Mouse (Mus musculus) stomach, embryonic 14.5 days (tissue): ENCODE measurements around the gene Tent4b. TPM values are rescaled to one million over a fixed set of nuclear protein-coding genes. Genes with fewer than 3 reads are reported as not detected.

Source experiments
- ATAC-seq: fragments of 200-750 bp; cut with Nextera tagmentation; 2 replicates; pipeline ENCODE4 v1.8.0; 2017; ENCODE audit warnings: low read depth, moderate TSS enrichment; ENCODE audit not compliant: insufficient number of reproducible peaks, insufficient read depth, low FRiP score
- H3K27ac ChIP-seq: fragments of 300-500 bp; sonication (generic); 2 replicates; pipeline ENCODE4 v1.5.1; 2014; ENCODE audit warnings: mild to moderate bottlenecking, low read length, moderate library complexity, mixed read lengths
- H3K27me3 ChIP-seq: fragments of 300-500 bp; sonication (generic); 2 replicates; pipeline ENCODE4 v1.6.1; 2014; ENCODE audit warnings: low read length, control low read depth, mixed read lengths; ENCODE audit not compliant: control insufficient read depth, insufficient read depth
- H3K36me3 ChIP-seq: fragments of 300-500 bp; sonication (generic); 2 replicates; pipeline ENCODE4 v1.6.1; 2014; ENCODE audit warnings: mild to moderate bottlenecking, control low read depth, low read length, moderate library complexity, mixed read lengths; ENCODE audit not compliant: control insufficient read depth, insufficient read depth
- H3K4me1 ChIP-seq: fragments of 300-500 bp; sonication (generic); 2 replicates; pipeline ENCODE4 v1.6.1; 2014; ENCODE audit warnings: low read length, control low read depth, mixed read lengths; ENCODE audit not compliant: control insufficient read depth, insufficient read depth
- H3K4me2 ChIP-seq: fragments of 300-500 bp; sonication (generic); replicated peaks from 2 replicates; pipeline ENCODE4 v1.6.1; 2014; ENCODE audit warnings: low read depth, low read length, control low read depth
- H3K4me3 ChIP-seq: fragments of 300-500 bp; sonication (generic); 2 replicates; pipeline ENCODE4 v1.5.1; 2014; ENCODE audit warnings: low read depth, low read length, control low read depth
- H3K9ac ChIP-seq: fragments of 300-500 bp; sonication (generic); replicated peaks from 2 replicates; pipeline ENCODE4 v1.6.1; 2014; ENCODE audit warnings: low read depth, mild to moderate bottlenecking, control low read depth, low read length, moderate library complexity, mixed read lengths
- H3K9me3 ChIP-seq: fragments of 300-500 bp; sonication (generic); 2 replicates; pipeline ENCODE4 v1.6.1; 2016; ENCODE audit warnings: low read depth, low read length, control low read depth; ENCODE audit not compliant: control insufficient read depth
- WGBS: fragments of 180-500 bp; shearing (Covaris S2); extraction: QIAGEN DNeasy Blood & Tissue Kit; methylation state at CpG from one replicate; pipeline ENCODE4 v1.1.7; 2014; 5-methylcytosine and 5-hydroxymethylcytosine counted together
- polyA plus RNA-seq: library from polyadenylated mRNA; unstranded; fragments of >200 nt; fragmentation: Nextera tagmentation; extraction: Ambion mirVana; gene quantifications from 2 replicates; pipeline ENCODE4 v1.2.1, GENCODE M21; 2014

The Tent4b gene
- polyA plus RNA-seq, 1 experiment from 2014 or later: 12.5 TPM

GRCm38 (mm10) chr8:88239277-88239676 is 40.3 kb downstream of the Tent4b start:
- H3K27ac ChIP-seq: no peak overlapping the region
- H3K9me3 ChIP-seq: no peaks in the 10 kb centered on the region
- no peak overlapping the region for H3K9ac ChIP-seq
- H3K4me3 ChIP-seq: no peak overlapping the region
- WGBS: 90% methylated on average over 5 of the region's 5 CpGs
- no peaks in the 10 kb centered on the region for H3K27me3 ChIP-seq
- no peak for ATAC-seq
- no peaks in the 10 kb centered on the region for H3K4me1 ChIP-seq
- H3K4me2 ChIP-seq: no peak overlapping the region
- 0 out of 2 replicates have a peak, but pooled peaks cover 2% of the 10 kb centered on the region for H3K36me3 ChIP-seq

- Histone ChIP-seq H3K27me3 (no peaks in the 10 kb centered on the region), H3K4me1 (no peaks in the 10 kb centered on the region), H3K9me3 (no peaks in the 10 kb centered on the region), H3K36me3 (peaks cover 11% of the 10 kb centered on the region), H3K4me3 (no peak overlapping the region), H3K4me2 (no peak overlapping the region), H3K9ac (no peak overlapping the region), H3K27ac (no peak overlapping the region)
- 81% methylated on average over 4 of the region's 4 CpGs for WGBS
- ATAC-seq: no peak
These were observed 42.9 kb downstream of the Tent4b start for GRCm38 (mm10) chr8:88241871-88242270.

GRCm38 (mm10) chr8:88244298-88244697 is 45.3 kb downstream of the Tent4b start:
- 86% methylated on average over 4 of the region's 4 CpGs for WGBS
- no peak overlapping the region for H3K27ac ChIP-seq
- peaks cover 16% of the 10 kb centered on the region for H3K36me3 ChIP-seq
- no peak overlapping the region for H3K9ac ChIP-seq
- no peaks in the 10 kb centered on the region for H3K4me1 ChIP-seq
- ATAC-seq: no peak
- H3K4me2 ChIP-seq: no peak overlapping the region
- H3K9me3 ChIP-seq: no peaks in the 10 kb centered on the region
- no peak overlapping the region for H3K4me3 ChIP-seq
- no peaks in the 10 kb centered on the region for H3K27me3 ChIP-seq

GRCm38 (mm10) chr8:88252791-88253190 is 53.8 kb downstream of the Tent4b start:
- Histone ChIP-seq H3K27me3 (no peaks in the 10 kb centered on the region), H3K4me1 (no peaks in the 10 kb centered on the region), H3K4me3 (no peak overlapping the region), H3K9ac (no peak overlapping the region), H3K9me3 (no peaks in the 10 kb centered on the region), H3K36me3 (peaks cover 42% of the 10 kb centered on the region), H3K27ac (no peak overlapping the region), H3K4me2 (no peak overlapping the region)
- 83% methylated on average over 3 of the region's 3 CpGs for WGBS
- no peak for ATAC-seq

- Histone ChIP-seq H3K27me3 (no peaks in the 10 kb centered on the region), H3K9ac (no peak overlapping the region), H3K4me3 (no peak overlapping the region), H3K9me3 (no peaks in the 10 kb centered on the region), H3K4me2 (no peak overlapping the region), H3K27ac (no peak overlapping the region), H3K4me1 (no peaks in the 10 kb centered on the region), H3K36me3 (peaks cover 35% of the 10 kb centered on the region)
- no peak for ATAC-seq
- WGBS: 85% methylated on average over 7 of the region's 7 CpGs
These were observed 55.9 kb downstream of the Tent4b start for GRCm38 (mm10) chr8:88254957-88255356.

- no peak overlapping the region for H3K27ac ChIP-seq
- no peaks in the 10 kb centered on the region for H3K9me3 ChIP-seq
- H3K9ac ChIP-seq: no peak overlapping the region
- no peak for ATAC-seq
- 51% methylated on average over 6 of the region's 6 CpGs for WGBS
- peaks cover 21% of the 10 kb centered on the region for H3K36me3 ChIP-seq
- no peak overlapping the region for H3K4me2 ChIP-seq
- no peaks in the 10 kb centered on the region for H3K27me3 ChIP-seq
- no peak overlapping the region for H3K4me3 ChIP-seq
- H3K4me1 ChIP-seq: 0 out of 2 replicates have a peak, but pooled peaks cover 5% of the 10 kb centered on the region
These were observed 59.0 kb downstream of the Tent4b start for GRCm38 (mm10) chr8:88258024-88258423.

GRCm38 (mm10) chr8:88258544-88258943 is 59.5 kb downstream of the Tent4b start:
- Histone ChIP-seq H3K9ac (no peak overlapping the region), H3K4me2 (no peak overlapping the region), H3K4me1 (0 out of 2 replicates have a peak, but pooled peaks cover 5% of the 10 kb centered on the region), H3K36me3 (peaks cover 21% of the 10 kb centered on the region), H3K27me3 (no peaks in the 10 kb centered on the region), H3K9me3 (no peaks in the 10 kb centered on the region), H3K27ac (no peak overlapping the region), H3K4me3 (no peak overlapping the region)
- no peak for ATAC-seq
- 82% methylated on average over 11 of the region's 11 CpGs for WGBS

- WGBS: 88% methylated on average over 7 of the region's 7 CpGs
- Histone ChIP-seq H3K9ac (no peak overlapping the region), H3K36me3 (peaks cover 15% of the 10 kb centered on the region)
These were observed 61.5 kb downstream of the Tent4b start for GRCm38 (mm10) chr8:88260466-88260980.

More at GRCm38 (mm10) chr8:88260466-88260980, 61.5 kb downstream of the Tent4b start:
- Histone ChIP-seq H3K27me3 (no peaks in the 10 kb centered on the region), H3K4me2 (no peak overlapping the region), H3K4me1 (peaks cover 8% of the 10 kb centered on the region; the same call in 1 of the 2 replicates), H3K27ac (no peak overlapping the region), H3K4me3 (no peak overlapping the region), H3K9me3 (no peaks in the 10 kb centered on the region)
- no peak for ATAC-seq
